Mouse (Mus musculus) bone marrow macrophage, adult 2 months (primary cell): ENCODE results near the gene Fbxo3. TPM values are rescaled to one million over a fixed set of nuclear protein-coding genes. Genes with fewer than 3 reads are reported as not detected.
"Not testable (repeated sequence)": the region's sequence is repeated elsewhere in the genome, so short reads cannot be mapped to it uniquely, and the experiment has no call there.

ENCODE experiments used
- H3K27ac ChIP-seq: 2 replicates; pipeline ENCODE4 v1.5.1; 2012; ENCODE audit warnings: low read depth, low read length; ENCODE audit not compliant: insufficient read depth
- H3K4me1 ChIP-seq: 2 replicates; pipeline ENCODE4 v1.6.1; 2012; ENCODE audit warnings: low read length; ENCODE audit not compliant: control insufficient read depth, insufficient read depth
- H3K4me3 ChIP-seq: 2 replicates; pipeline ENCODE4 v1.5.1; 2012; ENCODE audit warnings: mild to moderate bottlenecking, low read length, moderate library complexity; ENCODE audit not compliant: insufficient read depth
- CTCF ChIP-seq: IDR thresholded peaks from 2 replicates; pipeline ENCODE4 v1.5.1; 2012; ENCODE audit warnings: low read depth, mild to moderate bottlenecking, low read length, moderate library complexity
- POLR2A ChIP-seq: IDR thresholded peaks from 2 replicates; pipeline ENCODE4 v1.6.1; 2012; ENCODE audit warnings: mild to moderate bottlenecking, low read depth, low read length, borderline replicate concordance
- polyA plus RNA-seq: library from polyadenylated mRNA; stranded (reverse); fragments of >200 nt; gene quantifications from 2 replicates; pipeline ENCODE4 v1.2.4, GENCODE M21; 2012; ENCODE audit not compliant: missing spikeins, insufficient read depth, insufficient read length

The Fbxo3 gene
- polyA plus RNA-seq, 1 experiment: 43.2 TPM

DNA sequence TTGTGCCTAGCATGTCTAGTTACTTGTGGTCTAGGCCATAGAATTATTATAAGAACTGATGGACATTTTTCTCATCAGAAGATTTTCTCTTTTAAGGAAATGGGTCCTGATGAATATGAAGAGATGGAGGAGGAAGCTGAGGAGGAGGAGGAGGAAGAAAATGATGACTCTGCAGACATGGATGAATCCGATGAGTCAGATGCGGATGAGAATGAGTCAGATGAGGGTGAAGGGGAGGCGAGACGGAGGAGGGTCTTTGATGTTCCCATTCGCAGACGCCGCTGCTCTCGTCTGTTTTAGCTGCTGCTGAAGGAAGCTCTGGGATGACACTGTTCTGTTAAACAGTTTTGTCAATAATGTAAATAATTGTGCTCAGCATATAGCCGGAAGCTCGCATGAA lies 32.3 kb downstream of the Fbxo3 start:
- H3K4me1 ChIP-seq: peaks cover 4% of the 10 kb centered on the region
- H3K4me3 ChIP-seq: no peak overlapping the region
- peak overlapping the region; percentile 2; the same call in 1 of the 2 replicates for H3K27ac ChIP-seq
- TF ChIP-seq POLR2A (no peak), CTCF (no peak)

DNA sequence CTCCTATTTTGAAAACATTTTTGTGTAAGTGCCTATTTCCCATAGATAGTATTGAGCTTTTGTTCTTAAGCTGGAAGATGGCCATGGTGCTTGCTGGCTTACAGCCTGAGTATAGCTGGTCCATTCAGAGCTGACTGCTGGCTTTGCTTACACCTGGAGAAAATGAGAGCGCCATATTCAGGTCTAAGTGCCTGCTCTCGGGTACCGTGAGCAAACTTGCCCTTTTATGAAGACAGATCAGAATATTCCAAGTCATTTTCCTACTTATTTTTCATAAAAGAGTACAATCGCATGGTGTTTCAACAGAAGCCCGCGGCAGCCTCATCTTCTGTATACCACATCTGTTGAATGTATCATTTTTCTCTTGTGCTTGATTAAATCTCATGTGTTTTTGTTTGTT lies 33.5 kb downstream of the Fbxo3 start:
- no peak overlapping the region for H3K27ac ChIP-seq
- TF ChIP-seq POLR2A (no peak), CTCF (no peak)
- H3K4me3 ChIP-seq: no peak overlapping the region
- peaks cover 4% of the 10 kb centered on the region for H3K4me1 ChIP-seq

GRCm38 (mm10) chr2:104062665-104063064 lies 35.1 kb downstream of the Fbxo3 start:
- Histone ChIP-seq H3K4me3 (no peak overlapping the region), H3K27ac (no peak overlapping the region), H3K4me1 (peaks cover 4% of the 10 kb centered on the region)
- no peak for TF ChIP-seq POLR2A
- no peak for TF ChIP-seq CTCF

GRCm38 (mm10) chr2:104064152-104064551 lies 36.6 kb downstream of the Fbxo3 start:
- TF ChIP-seq CTCF (no peak), POLR2A (no peak)
- Histone ChIP-seq H3K27ac (no peak overlapping the region), H3K4me1 (peaks cover 3% of the 10 kb centered on the region; the same call in 1 of the 2 replicates), H3K4me3 (no peak overlapping the region)

GRCm38 (mm10) chr2:104065526-104065925 lies 38.0 kb downstream of the Fbxo3 start, which contains the start of gene Gm10912:
TSS of gene Gm10912 (plus strand) at chr2:104065826.
- not testable (repeated sequence) for H3K4me1 ChIP-seq, H3K4me3 ChIP-seq, H3K27ac ChIP-seq

DNA sequence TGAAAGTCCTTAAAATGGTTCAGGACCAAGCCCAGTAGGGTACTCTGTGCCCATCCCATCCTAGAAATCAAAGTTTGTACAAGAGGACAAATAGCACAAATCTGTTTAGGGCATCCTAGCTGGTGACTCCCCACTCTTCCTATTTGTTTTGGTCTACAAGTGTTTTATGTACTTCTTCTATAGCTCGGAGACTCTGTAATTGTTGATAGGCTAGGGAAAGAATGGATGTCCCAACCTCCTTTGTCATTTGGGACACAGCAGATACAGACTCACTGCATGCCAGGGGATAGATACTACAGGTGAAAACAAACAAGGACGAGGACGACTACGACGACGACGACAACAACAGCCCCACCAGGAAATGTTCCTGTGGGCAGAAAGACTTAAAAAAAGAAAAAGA lies 40.9 kb downstream of the Fbxo3 start, which contains the start of gene Gm10799:
Gene Gm10799 (minus strand): TSS at position 101 of the 400 bp plus-strand sequence.
- not testable (repeated sequence) for H3K4me3 ChIP-seq, H3K4me1 ChIP-seq, H3K27ac ChIP-seq

DNA sequence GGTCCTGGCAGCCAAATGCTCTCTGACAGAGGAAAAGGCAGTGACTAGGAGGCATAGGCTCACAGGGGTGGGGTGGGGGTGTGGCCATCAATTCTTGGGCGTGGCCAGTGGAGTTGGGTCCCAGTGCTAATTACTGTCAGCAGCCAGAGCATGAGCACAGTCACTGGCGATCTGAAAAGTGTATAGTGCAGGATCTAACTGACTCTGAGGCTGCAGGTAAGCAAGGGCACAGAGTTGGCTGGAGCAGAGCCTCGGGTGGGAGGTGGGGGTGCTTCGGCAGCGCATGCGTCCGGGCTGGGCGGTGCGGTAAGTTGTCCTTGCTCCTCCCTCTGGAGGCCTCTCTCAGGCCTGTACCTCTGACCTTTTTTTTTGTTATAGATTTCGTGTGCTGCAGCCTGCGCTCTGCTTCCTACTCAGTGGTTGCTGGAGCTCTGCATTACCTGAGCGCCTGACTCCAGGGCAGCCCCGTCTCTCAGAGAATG lies 42.2 kb downstream of the Fbxo3 start, which contains the start of gene Cd59b:
Gene Cd59b (plus strand): TSS at position 146 of the 482 bp plus-strand sequence.
- TF ChIP-seq POLR2A: no peak
- no peak for TF ChIP-seq CTCF
- 0 out of 2 replicates have a peak, but pooled peaks cover 3% of the 10 kb centered on the region for H3K4me1 ChIP-seq
- H3K4me3 ChIP-seq: no peak within 1 kb of the TSS
- no peak within 1 kb of the TSS for H3K27ac ChIP-seq

GRCm38 (mm10) chr2:104078285-104078684 lies 50.8 kb downstream of the Fbxo3 start:
- H3K27ac ChIP-seq, H3K4me1 ChIP-seq, H3K4me3 ChIP-seq: not testable (repeated sequence)

DNA sequence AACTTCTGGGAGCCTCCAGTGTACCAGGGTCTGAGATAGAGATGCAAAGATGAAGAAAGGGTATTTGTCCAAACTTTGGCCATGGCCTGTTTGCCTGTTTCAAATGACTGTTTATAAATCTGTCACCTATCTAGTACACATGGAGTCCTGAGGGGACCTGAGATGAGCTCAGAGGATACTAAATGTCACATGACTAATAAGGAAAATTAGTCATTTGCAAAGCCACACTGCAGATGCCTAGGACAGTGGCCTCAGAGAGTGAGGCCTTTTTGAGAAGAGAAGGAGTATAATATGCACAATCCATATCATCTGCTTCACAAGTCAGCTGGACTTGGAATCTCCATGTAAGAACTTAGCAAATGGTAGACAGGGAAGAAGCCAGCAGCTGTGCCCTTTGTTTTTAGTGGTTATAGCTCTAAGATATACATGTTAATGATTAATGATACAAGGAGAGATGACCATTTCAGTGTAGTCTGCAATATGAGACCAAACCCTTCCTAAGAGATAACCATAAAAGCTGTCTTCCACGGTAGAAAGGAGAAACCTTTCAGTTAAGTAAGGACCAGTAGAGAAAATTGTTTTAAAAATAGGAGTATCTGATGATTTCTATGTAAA lies 54.0 kb downstream of the Fbxo3 start:
- H3K27ac ChIP-seq, H3K4me3 ChIP-seq: not testable (repeated sequence)

DNA sequence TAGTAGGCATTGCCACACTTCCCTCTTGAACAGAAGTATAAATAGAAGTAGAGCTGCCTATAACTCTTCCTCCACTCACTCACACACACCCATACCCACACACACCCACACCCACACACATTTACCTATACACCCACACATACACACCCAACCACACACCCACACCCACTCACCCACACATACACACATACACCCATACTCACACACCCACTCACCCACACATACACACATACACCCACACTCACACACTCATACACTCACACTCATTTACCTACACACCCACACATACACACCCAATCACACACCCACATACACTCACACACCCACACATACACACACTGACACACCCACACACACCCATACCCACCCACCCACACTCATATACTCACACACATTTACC lies 55.0 kb downstream of the Fbxo3 start:
- no peak overlapping the region for H3K4me3 ChIP-seq
- H3K4me1 ChIP-seq: peaks cover 6% of the 10 kb centered on the region
- no peak overlapping the region for H3K27ac ChIP-seq
- TF ChIP-seq CTCF: no peak
- no peak for TF ChIP-seq POLR2A

More for the DNA sequence above, 54.0 kb downstream of the Fbxo3 start:
- H3K4me1 ChIP-seq: not testable (repeated sequence)

- H3K4me3 ChIP-seq, H3K4me1 ChIP-seq, H3K27ac ChIP-seq: not testable (repeated sequence)
These were observed 56.5 kb downstream of the Fbxo3 start for GRCm38 (mm10) chr2:104084027-104084426.

GRCm38 (mm10) chr2:104087562-104087961 lies 60.0 kb downstream of the Fbxo3 start:
- not testable (repeated sequence) for H3K27ac ChIP-seq, H3K4me1 ChIP-seq, H3K4me3 ChIP-seq
